Mouse (Mus musculus) lung, embryonic 14.5 days (tissue): ENCODE measurements at regions not wholly inside any gene's neighbourhood (a gene's known extent, or its start where the extent isn't known, plus 50 kb on each side); places are given as distances from the start of the nearest gene placed in this dataset.
A peak's percentile ranks its signal among the peaks of the same experiment; 100 is the strongest.

Experiments
- ATAC-seq: fragments of 200-750 bp; cut with Nextera tagmentation; 2 replicates; pipeline ENCODE4 v1.8.0; 2017; ENCODE audit warnings: mild to moderate bottlenecking, moderate TSS enrichment, moderate library complexity; ENCODE audit not compliant: insufficient read depth
- DNase-seq: peaks from one replicate; pipeline ENCODE4 v3.0.0-alpha.2; 2015
- H3K27ac ChIP-seq: fragments of 300-500 bp; sonication (generic); 2 replicates; pipeline ENCODE4 v1.5.1; 2014; ENCODE audit warnings: low read depth, mild to moderate bottlenecking, moderate library complexity
- H3K27me3 ChIP-seq: fragments of 300-500 bp; sonication (generic); 2 replicates; pipeline ENCODE4 v1.6.1; 2014; ENCODE audit warnings: low read length, control low read depth; ENCODE audit not compliant: insufficient read depth
- H3K36me3 ChIP-seq: fragments of 300-500 bp; sonication (generic); 2 replicates; pipeline ENCODE4 v1.6.1; 2014; ENCODE audit warnings: control low read depth; ENCODE audit not compliant: insufficient read depth
- H3K4me1 ChIP-seq: fragments of 300-500 bp; sonication (generic); 2 replicates; pipeline ENCODE4 v1.6.1; 2014; ENCODE audit warnings: antibody characterized with exemption, control low read depth; ENCODE audit not compliant: insufficient read depth
- H3K4me2 ChIP-seq: fragments of 300-500 bp; sonication (generic); 2 replicates; pipeline ENCODE4 v1.6.1; 2014; ENCODE audit warnings: mild to moderate bottlenecking
- H3K4me3 ChIP-seq: fragments of 300-500 bp; sonication (generic); 2 replicates; pipeline ENCODE4 v1.5.1; 2014; ENCODE audit warnings: low read depth, low read length
- H3K9ac ChIP-seq: fragments of 300-500 bp; sonication (generic); 2 replicates; pipeline ENCODE4 v1.6.1; 2014
- H3K9me3 ChIP-seq: fragments of 300-500 bp; sonication (generic); 2 replicates; pipeline ENCODE4 v1.6.1; 2016; ENCODE audit warnings: low read depth, low read length, control low read depth
- CTCF ChIP-seq: IDR thresholded peaks from 2 replicates; pipeline ENCODE4 v1.5.1; 2016; ENCODE audit warnings: antibody characterized with exemption, low read depth
- WGBS: fragments of 180-500 bp; shearing (Covaris S2); extraction: QIAGEN DNeasy Blood & Tissue Kit; methylation state at CpG from one replicate; pipeline ENCODE4 v1.1.7; 2014; 5-methylcytosine and 5-hydroxymethylcytosine counted together

DNA sequence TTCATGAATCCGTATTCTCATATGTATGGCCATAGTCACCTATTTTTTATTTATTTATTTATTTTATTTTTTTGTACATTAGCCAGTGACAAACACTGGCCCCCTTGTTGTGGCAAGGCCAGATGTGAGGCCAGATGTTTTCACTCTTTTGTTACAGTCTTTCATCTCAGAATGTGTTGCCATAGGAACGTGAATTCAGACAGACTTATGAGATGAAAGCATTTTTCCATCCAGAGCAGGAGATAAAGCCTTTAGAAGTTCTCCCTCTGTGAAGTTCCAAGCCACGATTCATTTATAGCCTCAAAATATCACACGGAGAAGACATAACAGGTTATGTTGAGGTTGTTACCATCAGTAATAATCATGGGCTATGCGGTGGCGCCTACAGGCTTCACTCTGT is 220.9 kb downstream of the Arpp21 start:
- H3K4me1 ChIP-seq = no peaks in the 10 kb centered on the region
- no peaks in the 10 kb centered on the region for H3K27me3 ChIP-seq
- peak; percentile 24; the same call in 1 of the 2 replicates for ATAC-seq
- H3K9me3 ChIP-seq = no peaks in the 10 kb centered on the region
- WGBS = 25% methylated on average over 6 of the region's 6 CpGs
- H3K9ac ChIP-seq = no peak overlapping the region
- H3K36me3 ChIP-seq = no peaks in the 10 kb centered on the region
- DNase-seq = peak; percentile 47
- H3K4me3 ChIP-seq = no peak overlapping the region
- no peak overlapping the region for H3K4me2 ChIP-seq
- no peak for TF ChIP-seq CTCF
- H3K27ac ChIP-seq = no peak overlapping the region

DNA sequence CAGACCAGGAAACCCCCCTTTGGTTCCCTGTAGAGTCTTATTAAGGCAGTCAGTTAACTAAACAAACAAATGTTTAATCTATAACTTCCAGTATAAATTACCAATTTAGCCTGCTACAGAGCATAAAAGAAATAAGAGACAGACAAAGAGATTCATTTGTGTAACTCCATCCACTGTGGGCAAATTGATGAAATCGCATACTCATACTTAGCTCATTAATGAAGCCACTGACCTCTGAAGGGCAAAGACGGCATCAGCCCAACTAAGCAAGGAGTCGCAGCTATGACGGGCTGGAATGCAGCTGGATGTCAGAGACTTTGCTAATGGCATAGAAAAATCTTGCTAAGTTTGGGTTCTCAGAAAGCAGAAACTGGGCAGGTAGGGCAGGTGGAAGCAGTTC is 241.3 kb downstream of the Arpp21 start:
- H3K4me1 ChIP-seq = no peaks in the 10 kb centered on the region
- no peak overlapping the region for H3K27ac ChIP-seq
- no peaks in the 10 kb centered on the region for H3K36me3 ChIP-seq
- DNase-seq (no peak), ATAC-seq (no peak)
- H3K9ac ChIP-seq = no peak overlapping the region
- no peak overlapping the region for H3K4me3 ChIP-seq
- no peak for TF ChIP-seq CTCF
- no peak overlapping the region for H3K4me2 ChIP-seq
- WGBS = 34% methylated on average over 4 of the region's 4 CpGs
- H3K27me3 ChIP-seq = no peaks in the 10 kb centered on the region
- no peaks in the 10 kb centered on the region for H3K9me3 ChIP-seq

DNA sequence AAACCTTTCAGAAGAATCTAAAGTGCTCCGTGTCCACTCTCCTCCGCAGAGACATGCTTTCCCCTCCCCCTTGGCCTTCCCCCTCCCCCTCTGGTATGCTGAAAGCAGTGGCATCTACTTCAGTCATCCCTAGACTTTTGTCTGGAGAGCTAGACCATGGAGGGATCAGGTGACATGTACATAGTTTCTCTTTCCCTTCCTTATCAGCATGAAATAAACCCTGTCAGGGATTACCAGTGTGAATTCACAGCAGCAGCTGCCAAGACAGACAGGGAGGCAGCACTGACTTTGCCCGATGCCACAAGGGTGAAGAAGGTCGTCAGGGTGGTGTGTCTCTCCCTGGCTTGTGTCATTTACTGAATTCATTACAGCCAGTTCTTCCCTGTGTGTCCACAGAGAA is 241.9 kb downstream of the Arpp21 start:
- H3K9ac ChIP-seq = no peak overlapping the region

DNA sequence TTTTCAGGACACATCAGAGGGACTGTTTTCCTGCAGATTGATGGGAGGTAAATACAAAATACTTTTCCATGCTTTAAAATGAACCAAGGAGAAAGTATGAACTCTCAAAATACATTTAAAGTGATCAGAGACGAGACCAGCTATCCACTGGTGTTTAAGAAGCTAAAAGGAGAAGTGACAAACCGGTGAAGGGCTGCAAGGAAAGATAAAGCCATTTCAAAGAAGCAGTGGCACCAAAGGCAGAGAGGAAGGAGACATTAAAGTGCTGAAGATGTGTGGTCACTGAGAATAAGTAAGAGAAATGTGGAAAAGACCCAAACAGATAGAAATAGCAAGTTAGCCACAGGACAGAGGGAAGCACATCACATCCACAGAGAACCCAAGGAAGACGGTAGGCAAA is 245.7 kb downstream of the Arpp21 start:
- 63% methylated on average over 3 of the region's 3 CpGs for WGBS

More for the DNA sequence above, 241.9 kb downstream of the Arpp21 start:
- Histone ChIP-seq H3K4me2 (no peak overlapping the region), H3K36me3 (no peaks in the 10 kb centered on the region), H3K9me3 (no peaks in the 10 kb centered on the region), H3K27ac (no peak overlapping the region), H3K4me3 (no peak overlapping the region), H3K27me3 (no peaks in the 10 kb centered on the region), H3K4me1 (no peaks in the 10 kb centered on the region)
- 6% methylated on average over 4 of the region's 4 CpGs for WGBS
- ATAC-seq (peak; percentile 44; the same call in 1 of the 2 replicates), DNase-seq (no peak)
- no peak for TF ChIP-seq CTCF

DNA sequence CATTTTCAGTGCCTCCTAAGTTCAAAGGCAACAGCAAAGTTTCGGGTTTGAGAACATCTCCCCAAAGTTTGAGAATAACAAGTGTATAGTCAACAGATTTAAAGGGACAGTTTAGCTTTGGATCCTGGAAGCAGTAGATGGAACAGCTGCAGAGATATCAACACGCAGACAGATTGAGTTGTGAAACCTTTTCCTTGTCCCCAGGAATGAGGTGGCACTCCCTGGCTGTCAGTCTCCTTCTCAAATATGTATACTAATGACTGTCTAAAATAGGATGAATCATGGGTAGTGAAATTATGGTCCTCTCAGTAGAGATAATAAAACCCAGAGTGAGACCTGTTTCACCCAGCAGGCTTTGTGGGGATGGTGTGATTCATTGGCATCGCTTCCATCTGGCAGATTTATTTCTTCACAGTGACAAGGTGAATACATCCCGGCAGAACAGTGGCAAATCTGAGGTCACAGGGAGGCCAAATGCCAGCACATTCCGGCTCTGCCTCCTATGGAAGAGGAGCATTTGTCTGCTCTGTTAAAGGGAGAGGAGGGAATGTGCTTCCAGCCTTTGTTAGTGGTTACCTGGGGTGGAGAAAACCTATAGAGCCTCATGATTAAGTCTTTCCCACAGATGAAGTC is 272.2 kb downstream of the Arpp21 start:
- no peaks in the 10 kb centered on the region for H3K4me1 ChIP-seq
- ATAC-seq (no peak), DNase-seq (no peak)
- H3K4me2 ChIP-seq = no peak overlapping the region
- no peaks in the 10 kb centered on the region for H3K36me3 ChIP-seq
- no peaks in the 10 kb centered on the region for H3K27me3 ChIP-seq
- H3K27ac ChIP-seq = no peak overlapping the region
- H3K4me3 ChIP-seq = no peak overlapping the region
- TF ChIP-seq CTCF = no peak
- 36% methylated on average over 5 of the region's 5 CpGs for WGBS
- no peak overlapping the region for H3K9ac ChIP-seq
- no peaks in the 10 kb centered on the region for H3K9me3 ChIP-seq

More for the DNA sequence above, 245.7 kb downstream of the Arpp21 start:
- no peak for TF ChIP-seq CTCF
- Histone ChIP-seq H3K4me2 (no peak overlapping the region), H3K27ac (no peak overlapping the region), H3K4me3 (no peak overlapping the region), H3K9ac (no peak overlapping the region), H3K27me3 (no peaks in the 10 kb centered on the region), H3K36me3 (no peaks in the 10 kb centered on the region), H3K4me1 (no peaks in the 10 kb centered on the region), H3K9me3 (no peaks in the 10 kb centered on the region)
- ATAC-seq (no peak), DNase-seq (no peak)

DNA sequence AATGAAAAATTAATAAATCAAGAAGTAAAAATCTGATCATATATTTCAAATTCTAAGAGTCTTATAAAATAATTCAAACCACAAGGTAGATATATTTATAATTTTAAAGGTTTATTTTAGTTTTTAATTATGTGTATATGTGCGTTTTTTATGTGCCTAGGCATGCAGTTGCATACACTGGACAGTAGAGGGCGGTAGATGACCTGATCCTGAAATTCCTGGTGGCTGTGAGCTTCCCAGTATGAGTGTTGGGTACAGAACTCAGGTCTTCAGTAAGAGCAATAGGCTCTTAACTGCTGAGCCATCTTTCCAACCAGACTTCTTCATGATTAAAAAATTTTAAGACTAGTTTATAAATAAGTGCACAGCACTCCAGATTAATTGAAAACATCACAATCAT is 267.7 kb upstream of the Stac start:
- Histone ChIP-seq H3K36me3 (no peaks in the 10 kb centered on the region), H3K4me3 (no peak overlapping the region), H3K27me3 (no peaks in the 10 kb centered on the region), H3K4me1 (no peaks in the 10 kb centered on the region), H3K27ac (no peak overlapping the region), H3K9ac (no peak overlapping the region), H3K4me2 (no peak overlapping the region), H3K9me3 (no peaks in the 10 kb centered on the region)
- TF ChIP-seq CTCF = peak; percentile 65
- WGBS = 40% methylated on average over 2 of the region's 2 CpGs
- DNase-seq (peak; percentile 33), ATAC-seq (no peak)

DNA sequence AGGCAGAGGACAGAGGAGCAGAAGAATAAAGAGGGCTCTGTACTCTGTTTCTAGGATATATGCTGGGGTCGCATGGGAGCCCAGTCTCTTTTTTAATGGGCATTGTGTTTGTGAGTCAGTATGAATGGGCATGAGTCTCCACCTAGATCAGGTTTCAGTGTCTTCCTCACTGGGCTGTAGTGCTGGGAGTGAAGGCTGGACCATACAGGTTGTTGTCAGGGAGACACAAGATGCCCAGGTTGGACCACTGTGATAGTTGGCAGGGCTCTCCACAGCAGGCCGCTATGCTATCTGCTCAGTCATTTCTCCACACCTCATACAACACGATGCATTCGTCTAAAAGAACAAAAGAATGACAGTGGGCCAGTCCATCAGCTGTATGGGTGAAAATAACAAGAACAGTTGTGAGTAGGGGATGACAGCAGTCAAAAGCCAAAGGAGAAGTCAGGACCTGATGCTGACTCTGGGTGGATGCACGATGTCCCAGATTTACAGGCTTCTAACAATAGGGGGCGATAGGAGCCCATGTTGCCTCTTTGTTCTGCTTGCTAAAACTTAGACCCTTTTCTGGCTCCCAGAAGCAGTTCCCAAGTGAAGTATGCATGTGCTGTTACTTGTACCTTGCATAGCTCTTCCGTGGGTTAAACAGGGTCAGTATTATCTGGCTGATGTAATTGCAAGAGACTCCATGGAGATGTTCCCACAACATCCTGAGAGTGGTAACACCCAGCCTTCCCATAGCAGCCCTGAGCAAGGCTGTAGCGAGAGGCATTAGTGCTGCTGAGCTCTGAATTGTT is 249.3 kb upstream of the Stac start:
- Histone ChIP-seq H3K36me3 (no peaks in the 10 kb centered on the region), H3K27me3 (no peaks in the 10 kb centered on the region), H3K4me2 (no peak overlapping the region), H3K27ac (no peak overlapping the region), H3K4me3 (no peak overlapping the region), H3K9me3 (no peaks in the 10 kb centered on the region), H3K4me1 (no peaks in the 10 kb centered on the region), H3K9ac (no peak overlapping the region)
- peak; percentile 68 for TF ChIP-seq CTCF
- WGBS = 50% methylated on average over 8 of the region's 8 CpGs
- ATAC-seq (no peak), DNase-seq (peak; percentile 66)
